Mouse (Mus musculus) cerebellum, postnatal 14 days (tissue): Measurements from ENCODE around the gene Kif1b.
"Not testable (repeated sequence)": the region's sequence is repeated elsewhere in the genome, so short reads cannot be mapped to it uniquely, and the experiment has no call there.

Experiments used
- DNase-seq, 2 experiments: peaks; one replicate each; pipeline ENCODE4 v3.0.0; 2021; ENCODE audit warnings: mixed read lengths in 2 of 2

Gene Kif1b

DNA sequence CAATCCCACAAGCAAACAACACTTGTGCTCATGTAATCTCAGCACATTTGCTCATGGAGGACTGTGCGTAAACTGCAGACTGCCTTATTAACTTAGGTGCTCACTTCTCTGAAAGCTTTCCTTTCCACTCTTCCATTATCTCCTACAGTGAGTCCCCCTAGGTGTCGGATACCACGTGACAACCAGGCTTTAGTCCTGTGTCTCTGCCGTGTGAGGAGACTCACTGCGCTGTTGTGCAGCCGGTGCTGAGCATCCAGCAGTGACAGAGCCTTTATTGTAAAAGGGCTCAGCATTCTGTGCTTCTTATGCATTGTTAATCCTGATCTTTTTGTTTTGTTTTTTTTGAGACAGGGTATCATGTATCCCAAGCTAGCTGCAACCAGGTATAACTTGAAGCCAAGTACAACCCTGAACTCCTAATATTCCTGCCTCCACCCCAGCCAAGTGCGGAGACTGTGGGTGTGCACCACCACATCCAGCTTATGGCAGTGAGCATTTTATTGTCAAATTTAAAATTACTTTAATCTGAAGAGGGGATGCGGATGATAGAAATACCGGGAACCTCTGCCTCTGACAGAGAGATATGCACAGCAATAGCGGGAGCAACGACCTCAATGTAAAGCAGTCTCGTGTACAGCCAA is 88.0 kb downstream of the Kif1b start:
- DNase-seq = no peak

DNA sequence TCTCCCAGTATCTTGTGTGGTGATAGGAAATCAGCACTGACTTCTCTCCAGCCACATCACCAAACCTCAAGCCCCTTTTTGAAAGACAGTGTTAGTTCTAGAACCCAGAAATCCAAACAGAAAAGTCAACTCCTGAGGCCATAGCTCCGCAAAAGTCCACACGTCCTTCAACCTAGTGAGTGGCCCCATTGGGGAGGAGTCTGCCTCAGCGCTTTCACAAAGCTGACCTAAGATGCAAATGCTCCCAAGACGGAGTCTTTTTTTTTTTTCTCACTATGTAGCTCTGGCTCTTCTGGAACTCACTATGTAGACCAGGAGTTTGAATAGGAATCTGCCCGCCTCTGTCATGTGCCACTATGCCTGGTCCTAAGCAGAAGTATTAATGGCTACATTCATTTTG is 89.0 kb downstream of the Kif1b start:
- DNase-seq = no peak

GRCm38 (mm10) chr4:149215982-149216381 is 91.5 kb downstream of the Kif1b start:
- no peak for DNase-seq

DNA sequence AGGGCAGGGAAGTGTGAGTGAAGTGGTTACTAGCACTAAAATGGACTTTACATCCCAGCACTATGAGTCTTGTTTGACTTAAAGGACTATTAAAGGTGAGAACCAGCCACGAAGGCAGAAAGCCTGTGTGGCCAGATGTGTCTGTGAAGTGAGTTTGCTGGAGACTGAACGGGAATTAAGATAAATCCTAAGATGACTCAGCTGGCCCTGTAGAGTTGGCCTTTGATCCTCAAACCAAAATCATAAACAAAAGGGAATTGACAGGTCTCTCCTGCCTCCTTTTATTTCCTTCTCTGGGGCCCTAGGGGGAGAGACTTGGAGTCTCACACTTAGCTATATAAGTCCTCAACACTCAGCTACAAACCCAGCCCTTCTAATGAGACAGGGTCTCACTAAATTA is 92.1 kb downstream of the Kif1b start:
- no peak for DNase-seq

DNA sequence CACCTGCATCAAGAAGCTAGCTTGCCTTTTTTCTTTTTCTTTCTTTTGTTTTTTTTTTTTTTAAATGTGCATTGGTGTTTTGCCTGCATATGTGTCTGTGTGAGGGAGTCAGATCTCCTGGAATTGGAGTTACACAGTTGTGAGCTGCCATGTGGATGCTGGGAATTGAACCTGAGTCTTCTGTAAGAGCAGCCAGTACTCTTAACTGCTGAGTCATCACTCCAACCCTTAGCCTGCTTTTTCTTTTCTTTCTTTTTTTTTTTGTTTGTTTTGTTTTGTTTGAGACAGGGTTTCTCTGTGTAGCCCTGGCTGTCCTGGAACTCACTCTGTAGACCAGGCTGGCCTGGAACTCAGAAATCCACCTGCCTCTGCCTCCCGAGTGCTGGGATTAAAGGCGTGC is 93.0 kb downstream of the Kif1b start:
- DNase-seq = not testable (repeated sequence)

GRCm38 (mm10) chr4:149213466-149213865 is 94.0 kb downstream of the Kif1b start:
- DNase-seq = no peak

GRCm38 (mm10) chr4:149211441-149211840 is 96.1 kb downstream of the Kif1b start:
- DNase-seq = peak in 1 of 2 experiments; percentile 50

DNA sequence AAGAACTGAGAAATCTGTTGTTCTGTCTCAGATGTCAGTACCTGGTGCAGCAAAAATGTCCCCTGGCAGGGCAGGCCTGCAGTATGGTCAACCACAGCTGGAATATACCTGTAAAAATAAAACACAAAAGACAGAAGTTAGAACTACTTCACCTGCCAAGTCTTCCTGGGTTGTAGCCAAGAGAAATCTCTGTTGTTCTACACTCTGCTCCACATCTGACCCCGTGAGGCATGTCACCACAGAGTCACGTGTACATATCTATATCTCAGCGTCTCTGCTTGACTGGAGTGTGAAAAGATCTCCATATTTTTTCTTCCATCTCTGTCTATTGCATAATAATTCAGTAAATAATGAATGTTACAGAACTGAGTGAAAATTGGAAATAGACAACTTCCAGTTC is 105.0 kb downstream of the Kif1b start:
- no peak for DNase-seq

DNA sequence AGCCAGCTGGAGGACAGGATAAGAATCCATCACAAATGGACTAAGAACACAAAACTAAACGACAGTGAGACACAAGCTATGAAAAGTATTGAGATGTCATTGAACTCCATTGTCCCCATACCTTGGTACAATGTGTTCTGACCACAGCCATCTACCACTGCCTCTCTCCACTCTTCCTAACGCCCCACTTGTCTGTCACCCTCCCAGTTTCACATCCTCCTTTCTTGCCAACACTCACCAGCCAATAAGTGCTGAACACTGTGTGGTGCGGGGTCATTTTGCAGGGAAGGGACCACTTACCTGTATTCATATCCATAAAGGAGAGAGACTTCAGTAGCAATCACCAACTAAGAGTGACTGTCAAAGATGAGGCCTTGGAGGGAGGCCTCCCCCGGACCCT is 106.4 kb downstream of the Kif1b start:
- no peak for DNase-seq

DNA sequence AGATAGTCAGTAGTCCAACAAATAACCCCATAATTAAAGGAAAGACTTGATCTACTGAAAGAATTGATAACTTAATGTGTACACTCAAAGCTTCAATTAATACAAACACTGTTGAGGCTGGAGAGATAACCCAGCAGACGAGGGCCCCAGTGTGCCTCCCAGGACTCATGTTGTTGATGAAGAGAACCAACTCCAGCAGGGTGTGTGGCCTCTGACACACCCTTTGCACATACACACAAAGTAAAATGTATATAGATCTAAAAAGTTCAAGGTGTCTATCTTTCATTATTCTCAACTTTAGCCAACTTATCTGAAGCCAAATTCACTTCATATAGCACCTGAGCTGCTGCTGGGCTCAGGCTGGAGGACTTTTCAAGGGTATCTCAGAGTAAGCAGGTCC is 110.3 kb downstream of the Kif1b start:
- DNase-seq = no peak

GRCm38 (mm10) chr4:149191103-149191502 is 116.4 kb downstream of the Kif1b start:
- DNase-seq = no peak

- DNase-seq = no peak
These were observed 118.9 kb downstream of the Kif1b start for GRCm38 (mm10) chr4:149188563-149188962.

- DNase-seq = peak; percentile 24 to 33
These were observed 124.7 kb downstream of the Kif1b start for GRCm38 (mm10) chr4:149182755-149183154.

DNA sequence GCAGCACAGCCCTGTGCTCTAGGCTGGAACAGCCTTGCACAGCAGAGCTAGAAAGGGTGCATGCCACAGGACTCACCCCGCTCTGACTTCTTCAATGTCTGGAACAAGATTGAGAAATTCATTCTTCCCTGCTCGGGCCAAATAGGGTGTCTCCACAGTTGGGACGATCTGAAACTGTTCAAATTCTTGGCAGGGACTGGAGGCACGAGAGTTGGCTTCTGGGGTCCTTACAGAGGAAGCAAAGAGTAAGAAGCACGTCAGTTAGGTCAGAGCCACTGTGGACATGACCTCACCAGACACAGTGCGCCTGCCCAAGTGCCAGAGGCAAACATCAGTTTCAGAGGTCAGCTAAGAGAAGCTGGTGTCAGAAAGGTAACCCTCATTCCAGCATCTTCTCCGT is 125.3 kb downstream of the Kif1b start:
- DNase-seq = no peak

GRCm38 (mm10) chr4:149179573-149179972 is 127.9 kb downstream of the Kif1b start:
- DNase-seq = no peak

GRCm38 (mm10) chr4:149179160-149179559 is 128.3 kb downstream of the Kif1b start:
- no peak for DNase-seq

DNA sequence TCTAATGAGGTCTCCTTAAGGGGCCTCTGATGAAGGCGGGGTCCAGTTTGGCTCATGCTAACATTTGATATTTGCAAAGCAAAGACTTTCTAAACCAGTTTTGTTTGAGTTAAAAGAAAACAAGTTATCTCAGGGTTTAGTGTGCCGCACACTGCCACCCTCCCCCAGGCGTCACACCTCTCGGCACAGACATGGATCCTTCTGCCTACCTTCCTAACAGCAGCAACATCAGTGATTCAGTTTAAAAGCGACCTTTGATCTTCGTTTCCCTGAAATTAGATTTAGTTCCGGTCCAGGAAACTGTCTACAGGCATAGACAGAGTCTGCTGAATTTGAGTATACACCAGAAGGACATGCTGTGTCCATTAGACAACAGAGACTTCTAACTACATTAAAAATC is 129.2 kb downstream of the Kif1b start:
- no peak for DNase-seq

DNA sequence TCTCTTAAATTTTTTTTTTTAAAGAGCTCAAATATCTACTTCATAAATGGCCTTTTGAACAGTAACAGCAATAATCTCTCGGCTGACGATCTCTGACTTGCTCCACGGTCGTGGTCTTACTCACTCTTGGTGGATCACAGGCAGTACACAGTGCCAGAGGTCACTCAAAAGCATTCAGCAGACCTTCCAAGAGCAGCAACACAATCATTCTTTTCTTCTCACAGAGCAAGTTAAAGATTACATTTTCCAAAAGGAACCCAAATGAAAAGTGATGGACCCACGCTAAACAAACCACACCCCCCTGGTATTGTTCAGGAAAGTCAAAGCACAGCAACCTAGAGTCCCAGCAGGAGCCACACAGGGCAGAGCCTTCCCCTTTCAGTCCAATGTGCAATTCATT is 130.4 kb downstream of the Kif1b start:
- no peak for DNase-seq

GRCm38 (mm10) chr4:149176645-149177044 is 130.8 kb downstream of the Kif1b start:
- DNase-seq = peak in 1 of 2 experiments; percentile 29

- DNase-seq = no peak
These were observed 133.8 kb downstream of the Kif1b start for GRCm38 (mm10) chr4:149173661-149174060.

DNA sequence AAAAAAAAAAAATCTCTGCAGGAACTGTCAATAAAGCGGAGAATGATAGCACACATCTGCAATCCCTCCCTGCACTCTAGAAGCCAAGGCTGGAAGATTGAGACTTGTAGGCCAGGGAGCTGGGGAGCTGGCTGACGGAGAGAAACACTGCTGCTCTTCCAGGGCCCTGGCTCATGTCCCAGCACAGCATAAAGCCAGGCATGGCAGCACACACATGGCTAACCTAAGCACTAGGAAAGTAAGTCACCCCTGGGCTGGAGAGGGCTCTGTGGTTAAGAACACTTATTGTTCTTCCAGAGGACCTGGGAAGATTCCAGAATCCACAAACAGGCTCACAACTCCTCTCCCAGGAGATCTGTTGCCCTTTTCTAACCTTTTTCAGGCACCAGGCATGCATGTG is 134.8 kb downstream of the Kif1b start:
- peak; percentile 50 to 66 for DNase-seq

GRCm38 (mm10) chr4:149172083-149172482 is 135.4 kb downstream of the Kif1b start:
- DNase-seq = no peak

DNA sequence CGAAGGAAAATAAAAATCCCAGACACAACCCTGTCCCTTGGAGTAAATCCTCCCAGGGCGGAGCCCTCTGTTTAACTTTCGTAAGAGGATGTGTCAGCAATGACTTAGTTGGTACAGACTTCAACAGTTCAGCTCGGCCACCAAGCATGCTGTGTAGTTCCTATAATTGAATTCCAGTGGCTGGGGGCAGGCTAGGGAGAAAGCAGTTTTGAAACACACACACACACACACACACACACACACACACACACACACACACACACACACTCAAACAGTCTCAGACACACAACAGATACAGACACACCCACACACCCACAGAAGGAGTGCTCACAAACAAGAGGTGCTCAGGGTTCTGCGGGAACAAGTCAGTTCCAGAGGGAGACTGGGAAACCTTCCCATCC is 135.9 kb downstream of the Kif1b start:
- no peak for DNase-seq

DNA sequence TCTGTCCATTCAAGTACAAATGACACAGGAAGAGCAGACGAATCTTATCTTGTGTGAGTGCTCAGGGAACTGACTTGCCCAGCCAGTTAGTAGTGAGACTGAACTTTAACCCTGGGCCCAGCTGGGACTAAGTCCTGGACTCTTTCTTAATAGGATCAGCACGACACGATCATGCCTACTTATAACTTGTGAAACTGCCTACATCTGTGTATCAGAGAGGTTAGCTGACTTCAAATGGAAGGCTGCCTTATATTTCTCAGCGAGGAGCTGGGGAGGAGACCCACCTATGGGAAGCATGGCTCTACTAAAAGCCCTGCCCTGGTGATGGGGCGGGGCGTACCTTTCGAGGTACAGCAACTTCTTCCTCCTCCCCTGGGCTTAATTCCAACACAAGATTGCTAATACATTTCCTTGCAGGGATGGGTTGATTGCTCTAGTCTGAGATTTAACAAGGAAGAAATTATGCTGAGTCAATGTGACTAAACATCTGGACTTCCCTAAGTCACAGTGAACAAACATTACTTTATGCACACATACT is 137.0 kb downstream of the Kif1b start:
- DNase-seq = no peak

GRCm38 (mm10) chr4:149169926-149170325 is 137.6 kb downstream of the Kif1b start:
- not testable (repeated sequence) for DNase-seq
